Mouse (Mus musculus): ENCODE results near the gene Fam227a.

Fam227a gene

DNA sequence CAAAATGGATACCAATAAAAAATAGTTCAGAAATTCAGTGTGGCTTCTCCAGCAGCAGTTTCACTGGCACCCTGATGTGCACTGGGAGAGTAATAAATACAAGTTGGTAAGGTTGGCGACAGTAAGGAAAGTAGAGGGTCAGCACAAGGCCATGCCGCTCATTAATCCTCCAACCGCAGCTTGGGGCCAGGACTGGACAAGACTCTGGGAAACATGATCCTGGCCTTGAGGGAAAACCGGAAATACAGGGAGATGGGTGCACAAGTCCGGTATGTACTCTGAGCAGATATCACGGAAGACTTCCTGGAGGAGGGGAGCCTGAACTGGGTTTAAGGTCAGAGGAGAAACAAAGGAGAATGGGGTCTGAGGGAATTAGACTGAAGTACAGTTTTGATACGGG lies 43.3 kb downstream of the Fam227a start:
- no peak for DNase-seq

- DNase-seq, result no peak
These were observed 49.5 kb downstream of the Fam227a start for GRCm38 (mm10) chr15:79609226-79609625.

- DNase-seq, result no peak
These were observed 50.5 kb downstream of the Fam227a start for GRCm38 (mm10) chr15:79608214-79608613.

DNA sequence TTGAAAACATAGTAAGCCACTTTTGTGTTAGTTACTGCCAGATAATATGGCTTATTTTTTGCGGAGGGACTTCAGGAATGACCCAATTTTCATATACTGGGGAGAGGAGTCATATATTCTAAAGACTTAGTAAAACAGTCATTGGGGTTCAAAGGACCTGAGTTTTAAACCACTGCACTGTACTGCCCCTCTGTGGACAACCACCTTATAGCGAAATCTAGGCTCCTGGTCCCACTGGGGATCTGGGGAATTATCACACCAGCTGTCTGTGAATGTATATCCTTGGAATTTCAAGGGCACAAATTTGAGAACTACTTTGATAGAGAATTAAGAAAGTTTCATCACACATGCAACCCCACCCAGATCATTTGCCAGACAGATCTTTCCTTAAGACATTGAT lies 51.0 kb downstream of the Fam227a start:
- no peak for DNase-seq

- no peak for DNase-seq
These were observed 52.6 kb downstream of the Fam227a start for GRCm38 (mm10) chr15:79606161-79606560.

- peak; percentile 24 to 27 for DNase-seq
These were observed 53.6 kb downstream of the Fam227a start, which contains the start of gene Dmc1 for GRCm38 (mm10) chr15:79604990-79605665. Dmc1 (minus strand) TSS chr15:79605109.

DNA sequence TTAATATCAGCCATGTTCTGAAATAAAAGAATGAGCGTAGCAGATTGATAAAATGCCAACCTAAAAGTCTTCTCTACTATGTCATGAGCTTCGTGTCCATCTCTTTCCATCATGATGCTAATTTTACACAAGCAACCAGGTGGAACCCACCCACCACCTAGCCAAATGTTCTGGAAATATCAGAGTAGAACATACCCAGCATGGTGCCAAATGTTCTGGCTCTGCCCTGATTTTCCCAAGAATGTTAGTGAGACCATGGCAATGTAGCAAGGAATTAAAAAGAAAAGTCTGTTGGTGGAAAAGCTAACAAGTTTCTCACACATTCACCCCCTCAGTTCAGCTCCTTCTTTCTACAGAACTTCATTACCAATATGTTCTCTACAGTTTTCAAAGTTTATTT lies 58.6 kb downstream of the Fam227a start:
- DNase-seq, result no peak

DNA sequence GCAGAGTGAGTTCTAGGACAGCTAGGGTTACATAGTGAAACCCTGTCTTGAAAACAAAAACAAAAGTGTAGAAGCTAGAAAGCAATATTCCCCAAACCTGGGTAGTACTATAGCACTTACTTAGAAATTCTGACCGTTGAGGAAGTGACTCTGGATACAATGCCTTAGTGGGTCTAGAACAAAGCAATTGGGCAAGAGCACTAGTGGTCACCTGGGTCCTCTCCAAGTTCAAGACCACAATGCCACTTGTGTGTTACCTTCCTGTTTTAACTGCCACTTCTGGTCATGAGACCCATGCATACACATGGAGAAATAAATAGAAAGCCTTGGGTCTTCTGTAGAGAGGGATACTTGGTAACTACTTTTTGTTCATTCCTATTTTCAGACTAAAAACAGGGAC lies 60.0 kb downstream of the Fam227a start:
- no peak for DNase-seq

DNA sequence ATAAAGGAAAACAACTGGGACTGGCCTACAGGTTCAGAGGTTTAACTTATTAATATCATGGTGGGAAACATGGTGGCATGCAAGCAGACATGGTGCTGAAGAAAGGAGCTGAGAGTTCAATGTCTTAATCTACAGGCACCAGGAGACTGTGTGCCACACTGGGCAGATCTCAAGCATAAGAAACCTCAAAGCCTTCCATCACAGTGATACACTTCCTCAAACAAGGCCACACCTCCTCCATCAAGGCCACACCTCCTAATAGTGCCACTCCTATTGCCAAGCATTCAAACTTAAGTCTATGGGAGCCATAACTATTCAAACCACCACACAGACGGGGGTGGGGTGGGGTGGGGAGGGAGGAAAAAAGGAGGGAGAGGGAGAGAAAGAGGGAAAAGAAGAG lies 77.2 kb downstream of the Fam227a start:
- no peak for DNase-seq

- DNase-seq, result peak; percentile 22 to 60
These were observed 80.9 kb downstream of the Fam227a start for GRCm38 (mm10) chr15:79577671-79578426.

GRCm38 (mm10) chr15:79576947-79577346 lies 81.8 kb downstream of the Fam227a start:
- DNase-seq, result no peak

DNA sequence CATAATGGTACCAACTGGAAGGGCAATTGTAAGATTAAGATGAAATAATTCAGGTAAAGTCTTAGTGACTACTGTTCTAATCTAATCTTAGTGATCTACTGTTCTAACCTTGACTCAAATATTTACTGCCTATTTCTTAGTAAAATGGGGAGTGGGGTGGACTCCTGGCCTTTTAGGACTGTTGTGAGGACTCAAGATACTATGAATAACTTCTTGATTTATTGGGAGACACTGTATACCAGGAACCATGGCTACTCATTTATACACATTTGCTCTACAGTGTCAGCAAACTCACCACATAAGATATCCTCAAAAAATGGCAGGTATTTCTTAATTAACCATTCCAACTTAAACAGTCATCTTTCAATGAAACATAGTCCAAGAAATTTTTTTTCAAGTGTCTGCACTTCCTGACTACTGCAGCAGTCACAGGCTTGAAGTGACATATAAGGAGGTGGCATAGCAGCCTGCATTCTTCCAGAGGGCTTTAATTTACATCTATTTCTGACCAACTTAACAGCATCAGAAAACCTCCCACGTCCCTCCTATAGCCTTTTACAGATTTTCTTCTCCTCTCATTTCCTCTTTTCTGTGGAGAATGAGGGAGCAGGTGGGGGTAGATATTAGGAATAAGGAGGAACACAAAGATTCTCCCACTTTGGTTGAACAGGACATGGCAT lies 83.1 kb downstream of the Fam227a start:
- no peak for DNase-seq

GRCm38 (mm10) chr15:79562417-79562816 lies 96.3 kb downstream of the Fam227a start:
- DNase-seq, result no peak

- no peak for DNase-seq
These were observed 99.1 kb downstream of the Fam227a start for GRCm38 (mm10) chr15:79559649-79560048.

All from thymus, adult 18-20 months (tissue).